Mouse (Mus musculus) CH12.LX (cell line): ENCODE data around the gene B3gnt6. TPM values are rescaled to one million over a fixed set of nuclear protein-coding genes. Genes with fewer than 3 reads are reported as not detected.

ENCODE experiments used
- DNase-seq: peaks from one replicate; pipeline ENCODE4 v3.0.0-alpha.2; 2013; ENCODE audit errors: extremely low read depth
- H3K27ac ChIP-seq: 2 replicates; pipeline ENCODE4 v1.5.1; 2012; ENCODE audit warnings: low read depth, mild to moderate bottlenecking, control low read depth, moderate library complexity; ENCODE audit not compliant: insufficient read depth
- H3K27me3 ChIP-seq: replicated peaks from 2 replicates; pipeline ENCODE3; 2012; ENCODE audit warnings: inconsistent platforms
- H3K36me3 ChIP-seq, 2 experiments: replicated peaks in 1 of 2; 2 replicates each; pipeline versions ENCODE3 to v1.6.1; 2012; ENCODE audit warnings: inconsistent platforms in 1 of 2, low read length in 1 of 2, mild to moderate bottlenecking in 1 of 2, mixed read lengths in 1 of 2, moderate library complexity in 1 of 2; ENCODE audit not compliant: control insufficient read depth in 1 of 2, insufficient read depth in 1 of 2
- H3K4me1 ChIP-seq, 2 experiments: 2 replicates each; pipeline ENCODE4 v1.6.1; 2012; ENCODE audit warnings: inconsistent platforms in 1 of 2, moderate library complexity in 1 of 2; ENCODE audit not compliant: insufficient read depth in 2 of 2, control insufficient read depth in 1 of 2
- H3K4me2 ChIP-seq: 2 replicates; pipeline ENCODE4 v1.6.1; 2012; ENCODE audit warnings: low read depth, mild to moderate bottlenecking, control low read depth; ENCODE audit not compliant: poor library complexity, insufficient read depth, severe bottlenecking
- H3K4me3 ChIP-seq, 3 experiments: fragments of 150-350 bp in 1 of 3; sonication (generic) in 1 of 3; replicated peaks in 1 of 3; 2 replicates each; pipeline versions ENCODE3 to v1.5.1; 2011 to 2012; ENCODE audit warnings: low read depth in 2 of 3, low read length in 2 of 3, mild to moderate bottlenecking in 2 of 3, moderate library complexity in 2 of 3, control low read depth in 1 of 3, improper control_type of control experiment in 1 of 3, inconsistent platforms in 1 of 3, mixed read lengths in 1 of 3; ENCODE audit not compliant: poor library complexity in 1 of 3
- H3K79me2 ChIP-seq: replicated peaks from 2 replicates; pipeline ENCODE4 v1.6.1; 2012; ENCODE audit warnings: mild to moderate bottlenecking, moderate library complexity; ENCODE audit not compliant: control insufficient read depth, poor library complexity, insufficient read depth, severe bottlenecking; ENCODE audit errors: extremely low read depth
- H3K9ac ChIP-seq: 2 replicates; pipeline ENCODE4 v1.6.1; 2012; ENCODE audit warnings: low read depth, mild to moderate bottlenecking, control low read depth, moderate library complexity; ENCODE audit not compliant: insufficient read depth
- H3K9me3 ChIP-seq: replicated peaks from 2 replicates; pipeline ENCODE3; 2012; ENCODE audit warnings: low read length, inconsistent platforms, mixed read lengths
- BHLHE40 ChIP-seq: IDR thresholded peaks from 2 replicates; pipeline ENCODE4 v1.6.1; 2011; ENCODE audit warnings: mild to moderate bottlenecking, low read depth, low read length, improper control_type of control experiment
- CHD1 ChIP-seq: IDR thresholded peaks from 2 replicates; pipeline ENCODE4 v1.6.1; 2012; ENCODE audit warnings: low read depth, low read length, improper control_type of control experiment, inconsistent platforms
- CTCF ChIP-seq, 2 experiments: IDR thresholded peaks in 1 of 2; conservative IDR thresholded peaks in 1 of 2; 2 replicates each; pipeline ENCODE4 v1.5.1; 2011 to 2012; ENCODE audit warnings: low read depth in 2 of 2, low read length in 2 of 2, improper control_type of control experiment in 1 of 2, inconsistent platforms in 1 of 2, mild to moderate bottlenecking in 1 of 2, moderate library complexity in 1 of 2
- ELF1 ChIP-seq: IDR thresholded peaks from 2 replicates; pipeline ENCODE4 v1.6.1; 2014; ENCODE audit warnings: low read depth, mild to moderate bottlenecking, inconsistent platforms, low read length, improper control_type of control experiment
- GABPA ChIP-seq: IDR thresholded peaks from 2 replicates; pipeline ENCODE4 v1.6.1; 2012; ENCODE audit warnings: low read depth, low read length, improper control_type of control experiment, inconsistent platforms; ENCODE audit not compliant: insufficient replicate concordance
- HCFC1 ChIP-seq: IDR thresholded peaks from 2 replicates; pipeline ENCODE4 v1.6.1; 2012; ENCODE audit warnings: low read depth, mild to moderate bottlenecking, inconsistent platforms, low read length, improper control_type of control experiment
- IRF4 ChIP-seq: IDR thresholded peaks from 2 replicates; pipeline ENCODE4 v1.6.1; 2014; ENCODE audit warnings: low read depth, mild to moderate bottlenecking, inconsistent platforms, low read length, improper control_type of control experiment
- MAFK ChIP-seq: IDR thresholded peaks from 2 replicates; pipeline ENCODE4 v1.6.1; 2011; ENCODE audit warnings: low read length, improper control_type of control experiment; ENCODE audit not compliant: insufficient replicate concordance
- MAZ ChIP-seq: IDR thresholded peaks from 2 replicates; pipeline ENCODE4 v1.6.1; 2012; ENCODE audit warnings: low read depth, mild to moderate bottlenecking, inconsistent platforms, low read length, improper control_type of control experiment, moderate library complexity
- MXI1 ChIP-seq: IDR thresholded peaks from 2 replicates; pipeline ENCODE4 v1.6.1; 2011; ENCODE audit warnings: mild to moderate bottlenecking, low read depth, low read length, improper control_type of control experiment
- MYC ChIP-seq: IDR thresholded peaks from 2 replicates; pipeline ENCODE4 v1.6.1; 2011; ENCODE audit warnings: low read depth, mild to moderate bottlenecking, improper control_type of control experiment, low read length
- NRF1 ChIP-seq: IDR thresholded peaks from 2 replicates; pipeline ENCODE4 v1.6.1; 2014; ENCODE audit warnings: low read depth, mild to moderate bottlenecking, inconsistent platforms, low read length, improper control_type of control experiment, moderate library complexity
- PAX5 ChIP-seq: IDR thresholded peaks from 2 replicates; pipeline ENCODE4 v1.6.1; 2012; ENCODE audit warnings: low read length, inconsistent platforms, mixed read lengths
- POLR2A ChIP-seq: IDR thresholded peaks from 2 replicates; pipeline ENCODE4 v1.6.1; 2011; ENCODE audit warnings: low read depth, mild to moderate bottlenecking, improper control_type of control experiment, low read length
- POLR2AphosphoS2 ChIP-seq: IDR thresholded peaks from 2 replicates; pipeline ENCODE4 v1.6.1; 2011; ENCODE audit warnings: low read depth, low read length, improper control_type of control experiment
- RAD21 ChIP-seq: IDR thresholded peaks from 2 replicates; pipeline ENCODE4 v1.6.1; 2011; ENCODE audit warnings: low read depth, mild to moderate bottlenecking, low read length, improper control_type of control experiment, moderate library complexity
- TBP ChIP-seq: conservative IDR thresholded peaks from 2 replicates; pipeline ENCODE4 v1.6.1; 2011; ENCODE audit warnings: low read depth, low read length, improper control_type of control experiment
- UBTF ChIP-seq: IDR thresholded peaks from 2 replicates; pipeline ENCODE4 v1.6.1; 2012; ENCODE audit warnings: low read depth, mild to moderate bottlenecking, inconsistent platforms, low read length, improper control_type of control experiment, moderate library complexity
- USF1 ChIP-seq: IDR thresholded peaks from 2 replicates; pipeline ENCODE4 v1.6.1; 2014; ENCODE audit warnings: low read depth, mild to moderate bottlenecking, inconsistent platforms, low read length, improper control_type of control experiment
- ZC3H11A ChIP-seq: IDR thresholded peaks from 2 replicates; pipeline ENCODE4 v1.6.1; 2012; ENCODE audit warnings: low read depth, mild to moderate bottlenecking, inconsistent platforms, low read length, improper control_type of control experiment
- ZKSCAN1 ChIP-seq: IDR thresholded peaks from 2 replicates; pipeline ENCODE4 v1.6.1; 2012; ENCODE audit warnings: low read depth, inconsistent platforms, low read length, improper control_type of control experiment, borderline replicate concordance
- ZMIZ1 ChIP-seq: IDR thresholded peaks from 2 replicates; pipeline ENCODE4 v1.6.1; 2012; ENCODE audit warnings: low read depth, mild to moderate bottlenecking, inconsistent platforms, low read length, improper control_type of control experiment
- ZNF384 ChIP-seq: IDR thresholded peaks from 2 replicates; pipeline ENCODE4 v1.6.1; 2012; ENCODE audit warnings: low read depth, low read length, improper control_type of control experiment, inconsistent platforms
- dilution Hi-C: fragments of 300-500 bp; cut with MboI; formaldehyde crosslinking; loops from 2 replicates; pipeline ENCODE4 v1.14.3; 2020; ENCODE audit warnings: low sequenced_read_pairs; ENCODE audit not compliant: extremely low pct_unique_long_range_greater_than_20kb, extremely low pct_ligation_motif_present
- in situ Hi-C: fragments of 300-500 bp; cut with MboI; formaldehyde crosslinking; loops from 3 replicates; pipeline ENCODE4 v1.14.3; 2019; ENCODE audit warnings: low sequenced_read_pairs, low pct_ligation_motif_present, low pct_unique_long_range_greater_than_20kb, mixed read lengths
- polyA plus RNA-seq: library from polyadenylated mRNA; unstranded; fragments of >175 nt; gene quantifications from 2 replicates; pipeline ENCODE4 v1.2.1, GENCODE M21; 2012; ENCODE audit warnings: low read depth; ENCODE audit not compliant: insufficient read length
- total RNA-seq, 2 experiments: library from RNA; depleted of rRNA; stranded (reverse); fragments of 300-350 nt in 1 of 2; fragments of >200 nt in 1 of 2; gene quantifications; 2 replicates each; pipeline ENCODE4 v1.2.3; 2012 to 2014

Gene B3gnt6
- total and polyA plus RNA-seq, 3 experiments = not detected

- Histone ChIP-seq H3K9ac (no peak overlapping the region), H3K4me2 (peak overlapping the region; percentile 37), H3K9me3 (no peaks in the 10 kb centered on the region), H3K27me3 (peaks cover 22% of the 10 kb centered on the region), H3K79me2 (no peaks in the 10 kb centered on the region), H3K4me1 (peaks cover 5 to 24% of the 10 kb centered on the region in 2 experiments), H3K27ac (no peak overlapping the region), H3K4me3 (peak overlapping the region; percentile 68 to 73 (median 69)), H3K36me3 (no peaks in the 10 kb centered on the region)
- TF ChIP-seq HCFC1 (no peak), MXI1 (no peak), PAX5 (no peak), MAZ (no peak), CHD1 (no peak), MAFK (no peak), BHLHE40 (no peak), ZC3H11A (no peak), UBTF (no peak), ZNF384 (no peak)
- in situ Hi-C loops = no loop called here
- no peak for DNase-seq
- dilution Hi-C loops = no loop called here
These were observed 21.7 kb downstream of the B3gnt6 start for GRCm38 (mm10) chr7:98177566-98177928.

GRCm38 (mm10) chr7:98177071-98177485, 22.2 kb downstream of the B3gnt6 start:
- DNase-seq = no peak
- H3K9ac ChIP-seq = no peak overlapping the region
- TF ChIP-seq ZMIZ1 = no peak
- TF ChIP-seq ZC3H11A = no peak
- TF ChIP-seq MAZ = no peak
- no peak for TF ChIP-seq MXI1
- no peak for TF ChIP-seq POLR2A
- no peak for TF ChIP-seq NRF1
- no peak for TF ChIP-seq BHLHE40
- TF ChIP-seq IRF4 = no peak
- no peak for TF ChIP-seq CHD1
- TF ChIP-seq MYC = no peak
- no peak for TF ChIP-seq ZKSCAN1
- TF ChIP-seq RAD21 = no peak
- TF ChIP-seq POLR2AphosphoS2 = no peak
- no peak for TF ChIP-seq GABPA
- TF ChIP-seq ELF1 = no peak
- no peak for TF ChIP-seq MAFK
- no peak for TF ChIP-seq ZNF384
- no peak for TF ChIP-seq CTCF (conservative IDR thresholded peaks at IDR 0.05 in 1 of 2, IDR thresholded peaks at IDR 0.05 in 1 of 2; ENCODE audit: low read depth in 2 of 2, low read length in 2 of 2)
- TF ChIP-seq USF1 = no peak
- TF ChIP-seq TBP = no peak
- TF ChIP-seq, all 38 proteins: peak for 0
- dilution Hi-C loops (no loop called here), in situ Hi-C loops (no loop called here)
- peaks cover 22% of the 10 kb centered on the region for H3K27me3 ChIP-seq
- H3K9me3 ChIP-seq = no peaks in the 10 kb centered on the region
- no peak overlapping the region for H3K27ac ChIP-seq
- H3K4me1 ChIP-seq = peaks cover 5 to 24% of the 10 kb centered on the region in 2 experiments
- no peak overlapping the region for H3K4me2 ChIP-seq
- H3K36me3 ChIP-seq = no peaks in the 10 kb centered on the region
- no peaks in the 10 kb centered on the region for H3K79me2 ChIP-seq
- no peak overlapping the region for H3K4me3 ChIP-seq
